In the genomic region with DNA sequence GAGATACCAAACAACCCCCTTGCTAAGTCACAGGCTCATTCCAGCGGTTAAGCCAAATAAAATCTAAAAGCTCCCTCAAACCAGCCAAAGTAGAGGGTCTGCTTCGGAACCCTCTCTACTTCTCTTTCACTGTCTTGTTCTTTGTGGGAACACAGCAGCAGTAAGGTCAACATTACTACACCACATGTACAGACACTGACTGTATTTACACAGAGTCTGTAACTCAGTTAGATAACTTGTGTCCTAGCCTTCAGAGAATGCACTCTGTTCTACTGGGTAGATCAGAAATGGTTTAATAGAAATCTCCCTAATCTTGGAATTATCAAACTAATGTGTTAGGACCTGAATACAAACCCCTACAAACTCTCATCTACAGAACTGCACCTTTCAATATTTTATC, we compare ENCODE assay signal across 26 mouse cellular contexts. TPM values are rescaled to one million over a fixed set of nuclear protein-coding genes. Genes with fewer than 3 reads are reported as not detected.
DNase-seq lines count a peak whose midpoint lies in the region; ATAC-seq and TF ChIP-seq lines count a peak whose summit lies in the region.
"Had no signal": no experiment of that assay in that cellular context is flagged by ENCODE, and none has a peak within 500 bp of the region (broad histone marks: within the 10 kb centered on the region; RNA-seq: fewer than 3 reads in every experiment).

No protein-coding gene starts in this region.

- no peak overlapping the region for H3K4me3 ChIP-seq in cerebellum, adult 2 months (replicated peaks; ENCODE audit: insufficient read depth, low read depth, low read length)
- H3K4me3 ChIP-seq in hindbrain, postnatal 0 days (ENCODE audit: low read length) = no peak overlapping the region
- H3K4me3 ChIP-seq in hindbrain, embryonic 12.5 days = no peak overlapping the region
- no peak overlapping the region for H3K4me3 ChIP-seq in liver, embryonic 16.5 days (ENCODE audit: low read depth, low read length)
- no peak overlapping the region for H3K4me3 ChIP-seq in olfactory bulb, adult 2 months (ENCODE audit: insufficient read depth, low read depth, low read length)
- H3K4me3 ChIP-seq: forebrain, embryonic 10.5 days; intestine, embryonic 15.5 days; kidney, embryonic 15.5 days; limb, embryonic 15.5 days had no signal

- DNase-seq in cerebellum, adult 2 months = no peak
- DNase-seq in cerebellum, postnatal 4 days (ENCODE audit: low spot score in 2 of 2) = no peak
- DNase-seq in hindbrain, postnatal 0 days (ENCODE audit: low spot score) = no peak
- no peak for DNase-seq in liver
- DNase-seq: adrenal gland, postnatal 14 days; gastrocnemius, postnatal 36 days; heart, postnatal 36 days; kidney, postnatal 36 days; layer of hippocampus, adult 9-11 months; left cerebral cortex, postnatal 4 days; right cerebral cortex, postnatal 14 days; thymus, adult 2 months; thymus, postnatal 4 days had no signal

- peaks cover 5% of the 10 kb centered on the region; the same call in 1 of the 2 replicates for H3K36me3 ChIP-seq in hindbrain, postnatal 0 days (ENCODE audit: insufficient read depth, low read length)
- H3K36me3 ChIP-seq in hindbrain, embryonic 12.5 days = 0 out of 2 replicates have a peak, but pooled peaks cover 4% of the 10 kb centered on the region
- H3K36me3 ChIP-seq in liver, embryonic 16.5 days (ENCODE audit: control insufficient read depth, insufficient read depth) = no peaks in the 10 kb centered on the region
- H3K36me3 ChIP-seq: intestine, embryonic 15.5 days had no signal

- H3K27me3 ChIP-seq in cerebellum, adult 2 months (ENCODE audit: control insufficient read depth, insufficient read depth, low read length) = no peaks in the 10 kb centered on the region
- H3K27me3 ChIP-seq in hindbrain, postnatal 0 days (ENCODE audit: insufficient read depth, low read length) = no peaks in the 10 kb centered on the region
- H3K27me3 ChIP-seq in hindbrain, embryonic 12.5 days = no peaks in the 10 kb centered on the region
- H3K27me3 ChIP-seq in liver, embryonic 16.5 days (ENCODE audit: control insufficient read depth, insufficient read depth, low read depth, low read length) = no peaks in the 10 kb centered on the region
- H3K27me3 ChIP-seq: intestine, embryonic 15.5 days; kidney, embryonic 15.5 days; limb, embryonic 15.5 days had no signal

- no peak for TF ChIP-seq CTCF in cerebellum, adult 2 months (IDR thresholded peaks at IDR 0.05; ENCODE audit: borderline replicate concordance, insufficient read depth, low read depth, low read length)
- no peak for TF ChIP-seq CTCF in hindbrain, postnatal 0 days (IDR thresholded peaks at IDR 0.05; ENCODE audit: low read depth)
- no peak for TF ChIP-seq CTCF in olfactory bulb, adult 2 months (IDR thresholded peaks at IDR 0.05; ENCODE audit: insufficient read depth, low read depth, low read length)

- peak overlapping the region; percentile 61 for H3K27ac ChIP-seq in cerebellum, adult 2 months (ENCODE audit: insufficient read depth, low read length)
- peak overlapping the region; percentile 32; the same call in 1 of the 2 replicates for H3K27ac ChIP-seq in hindbrain, postnatal 0 days
- H3K27ac ChIP-seq in hindbrain, embryonic 12.5 days = no peak overlapping the region
- H3K27ac ChIP-seq in liver, embryonic 16.5 days (ENCODE audit: low read length) = peak overlapping the region; percentile 57
- H3K27ac ChIP-seq in olfactory bulb, adult 2 months (ENCODE audit: insufficient read depth, low read depth, low read length) = 0 out of 2 replicates have a peak overlapping the region, but pooled peaks have one; percentile 57
- H3K27ac ChIP-seq: forebrain, embryonic 10.5 days; hindbrain, embryonic 14.5 days; intestine, embryonic 15.5 days; kidney, embryonic 15.5 days; limb, embryonic 15.5 days; stomach, postnatal 0 days had no signal

- no peak for ATAC-seq in hindbrain, postnatal 0 days
- no peak for ATAC-seq in hindbrain, embryonic 12.5 days (ENCODE audit: low FRiP score)
- ATAC-seq in liver, embryonic 16.5 days (ENCODE audit: low read depth) = peak; percentile 73
- ATAC-seq: forebrain, embryonic 16.5 days; intestine, embryonic 15.5 days; lung, postnatal 0 days had no signal

- TF ChIP-seq POLR2A in cerebellum, adult 2 months (IDR thresholded peaks at IDR 0.05; ENCODE audit: borderline replicate concordance, insufficient read depth, low read length) = no peak
- no peak for TF ChIP-seq POLR2A in olfactory bulb, adult 2 months (IDR thresholded peaks at IDR 0.05; ENCODE audit: insufficient read depth, low read depth, low read length)

- peaks cover 60% of the 10 kb centered on the region for H3K4me1 ChIP-seq in cerebellum, adult 2 months (ENCODE audit: control insufficient read depth, insufficient read depth, low read length)
- H3K4me1 ChIP-seq in hindbrain, postnatal 0 days (ENCODE audit: insufficient read depth, low read length) = 0 out of 2 replicates have a peak, but pooled peaks cover 3% of the 10 kb centered on the region
- peaks cover 11% of the 10 kb centered on the region for H3K4me1 ChIP-seq in hindbrain, embryonic 12.5 days
- H3K4me1 ChIP-seq in liver, embryonic 16.5 days (ENCODE audit: control insufficient read depth, low read depth, low read length) = no peaks in the 10 kb centered on the region; the same call in 1 of the 2 replicates
- H3K4me1 ChIP-seq in olfactory bulb, adult 2 months (ENCODE audit: control insufficient read depth, insufficient read depth, low read length) = peaks cover 35% of the 10 kb centered on the region

- H3K9ac ChIP-seq in hindbrain, postnatal 0 days (replicated peaks; ENCODE audit: low read length) = no peak overlapping the region
- no peak overlapping the region for H3K9ac ChIP-seq in hindbrain, embryonic 12.5 days
- H3K9ac ChIP-seq in liver, embryonic 16.5 days (ENCODE audit: low read depth, low read length) = no peak overlapping the region
- H3K9ac ChIP-seq: hindbrain, embryonic 14.5 days; intestine, embryonic 15.5 days; kidney, embryonic 15.5 days; limb, embryonic 15.5 days had no signal

- H3K4me2 ChIP-seq in hindbrain, postnatal 0 days (ENCODE audit: low read depth, low read length) = 0 out of 2 replicates have a peak overlapping the region, but pooled peaks have one; percentile 30
- H3K4me2 ChIP-seq in hindbrain, embryonic 12.5 days (replicated peaks) = no peak overlapping the region
- peak overlapping the region; percentile 35; the same call in 1 of the 2 replicates for H3K4me2 ChIP-seq in liver, embryonic 16.5 days (ENCODE audit: low read depth, low read length)
- H3K4me2 ChIP-seq: heart, embryonic 11.5 days; hindbrain, embryonic 14.5 days; intestine, embryonic 15.5 days; kidney, embryonic 15.5 days; limb, embryonic 15.5 days; midbrain, embryonic 11.5 days had no signal

- 78% methylated on average over 2 of the region's 2 CpGs for WGBS in cerebellum, adult 2 months
- 75% methylated on average over 2 of the region's 2 CpGs for WGBS in hindbrain, postnatal 0 days
- WGBS in hindbrain, embryonic 12.5 days = 93% methylated on average over 2 of the region's 2 CpGs
- WGBS in liver, embryonic 16.5 days (ENCODE audit: insufficient replicate concordance) = 64% methylated on average over 2 of the region's 2 CpGs
- 68% methylated on average over 2 of the region's 2 CpGs for WGBS in olfactory bulb, adult 2 months

- no peaks in the 10 kb centered on the region for H3K9me3 ChIP-seq in hindbrain, postnatal 0 days (ENCODE audit: low read length)
- H3K9me3 ChIP-seq in hindbrain, embryonic 12.5 days (replicated peaks) = no peaks in the 10 kb centered on the region
- no peaks in the 10 kb centered on the region for H3K9me3 ChIP-seq in liver, embryonic 16.5 days (replicated peaks; ENCODE audit: control insufficient read depth, low read length)
- H3K9me3 ChIP-seq: forebrain, embryonic 10.5 days; intestine, embryonic 15.5 days; kidney, embryonic 15.5 days; limb, embryonic 15.5 days had no signal

RNA-seq across cellular contexts. Expression of a gene that starts 12.3 kb away (rescaled TPM):
- 307 and 318 TPM in 2 replicates for polyA plus RNA-seq in cerebellum, adult 2 months (2012; rRNA removed)
- total RNA-seq in hindbrain, postnatal 0 days (2014; rRNA removed) = 42.2 and 65.0 TPM in 2 replicates
- 45.2 and 48.6 TPM in 2 replicates for polyA plus RNA-seq in hindbrain, postnatal 0 days (2015; fragmentation: Nextera tagmentation; extraction: Ambion mirVana)
- 58.6 and 64.5 TPM in 2 replicates for polyA plus RNA-seq in hindbrain, embryonic 12.5 days (2016; fragmentation: Nextera tagmentation; extraction: Ambion mirVana)
- polyA plus RNA-seq in liver, embryonic 16.5 days (2015; fragmentation: Nextera tagmentation; extraction: Ambion mirVana) = 15.2 and 15.9 TPM in 2 replicates
- not detected in 2 replicates for polyA plus RNA-seq in olfactory bulb, adult 2 months (2012; ENCODE audit: insufficient read depth, insufficient read length, low replicate concordance, missing spikeins)
